Mouse (Mus musculus) kidney, embryonic 16.5 days (tissue): ENCODE measurements around the gene Ngfr. TPM values are rescaled to one million over a fixed set of nuclear protein-coding genes. Genes with fewer than 3 reads are reported as not detected.

Source experiments
- ATAC-seq: fragments of 200-750 bp; cut with Nextera tagmentation; 2 replicates; pipeline ENCODE4 v1.8.0; 2017; ENCODE audit warnings: moderate TSS enrichment; ENCODE audit not compliant: low FRiP score, low TSS enrichment
- H3K27ac ChIP-seq: fragments of 300-500 bp; sonication (generic); 2 replicates; pipeline ENCODE4 v1.5.1; 2014; ENCODE audit warnings: low read length
- H3K27me3 ChIP-seq: fragments of 300-500 bp; sonication (generic); 2 replicates; pipeline ENCODE4 v1.6.1; 2014; ENCODE audit warnings: low read length, control low read depth, mixed read lengths; ENCODE audit not compliant: insufficient read depth
- H3K36me3 ChIP-seq: fragments of 300-500 bp; sonication (generic); 2 replicates; pipeline ENCODE4 v1.6.1; 2014; ENCODE audit warnings: low read length, control low read depth, mixed read lengths; ENCODE audit not compliant: insufficient read depth
- H3K4me1 ChIP-seq: fragments of 300-500 bp; sonication (generic); 2 replicates; pipeline ENCODE4 v1.6.1; 2014; ENCODE audit warnings: low read length, control low read depth, mixed read lengths; ENCODE audit not compliant: insufficient read depth
- H3K4me2 ChIP-seq: fragments of 300-500 bp; sonication (generic); replicated peaks from 2 replicates; pipeline ENCODE4 v1.6.1; 2014; ENCODE audit warnings: low read depth, low read length
- H3K4me3 ChIP-seq: fragments of 300-500 bp; sonication (generic); 2 replicates; pipeline ENCODE4 v1.5.1; 2014; ENCODE audit warnings: mild to moderate bottlenecking, low read length
- H3K9ac ChIP-seq: fragments of 300-500 bp; sonication (generic); replicated peaks from 2 replicates; pipeline ENCODE4 v1.6.1; 2014; ENCODE audit warnings: low read length
- H3K9me3 ChIP-seq: fragments of 300-500 bp; sonication (generic); 2 replicates; pipeline ENCODE4 v1.6.1; 2016; ENCODE audit warnings: low read length, control low read depth
- WGBS: fragments of 180-500 bp; shearing (Covaris S2); extraction: QIAGEN DNeasy Blood & Tissue Kit; methylation state at CpG from one replicate; pipeline ENCODE4 v1.1.7; 2014; 5-methylcytosine and 5-hydroxymethylcytosine counted together
- polyA plus RNA-seq: library from polyadenylated mRNA; unstranded; fragments of >200 nt; fragmentation: Nextera tagmentation; extraction: Ambion mirVana; gene quantifications from 2 replicates; pipeline ENCODE4 v1.2.1, GENCODE M21; 2015

Ngfr gene
- polyA plus RNA-seq, 1 experiment from 2014 or later: 29.9 TPM

DNA sequence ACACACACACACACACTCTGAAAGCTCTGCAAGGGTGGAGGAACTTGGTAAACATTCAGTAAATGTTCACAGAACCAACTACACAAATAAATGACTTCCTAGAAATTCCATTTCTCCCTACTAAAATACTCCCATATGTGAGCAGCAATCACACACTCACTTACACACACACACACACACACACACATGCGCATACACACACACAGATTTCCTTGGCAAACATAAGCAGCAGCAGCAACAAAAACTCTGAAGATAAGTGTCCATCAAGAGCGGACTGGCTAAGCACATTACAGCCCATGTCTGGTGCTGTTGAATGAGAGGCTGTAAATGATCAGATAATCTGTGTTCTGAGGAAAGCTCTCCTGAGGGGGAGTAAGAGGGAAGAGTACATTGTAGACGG lies 15.3 kb downstream of the Ngfr start:
- no peak overlapping the region for H3K4me3 ChIP-seq
- WGBS: 59% methylated on average over 3 of the region's 3 CpGs
- H3K27ac ChIP-seq: no peak overlapping the region
- no peaks in the 10 kb centered on the region for H3K9me3 ChIP-seq
- no peak for ATAC-seq
- H3K4me1 ChIP-seq: peaks cover 42% of the 10 kb centered on the region
- H3K27me3 ChIP-seq: no peaks in the 10 kb centered on the region
- H3K9ac ChIP-seq: no peak overlapping the region
- H3K4me2 ChIP-seq: no peak overlapping the region
- no peaks in the 10 kb centered on the region for H3K36me3 ChIP-seq

DNA sequence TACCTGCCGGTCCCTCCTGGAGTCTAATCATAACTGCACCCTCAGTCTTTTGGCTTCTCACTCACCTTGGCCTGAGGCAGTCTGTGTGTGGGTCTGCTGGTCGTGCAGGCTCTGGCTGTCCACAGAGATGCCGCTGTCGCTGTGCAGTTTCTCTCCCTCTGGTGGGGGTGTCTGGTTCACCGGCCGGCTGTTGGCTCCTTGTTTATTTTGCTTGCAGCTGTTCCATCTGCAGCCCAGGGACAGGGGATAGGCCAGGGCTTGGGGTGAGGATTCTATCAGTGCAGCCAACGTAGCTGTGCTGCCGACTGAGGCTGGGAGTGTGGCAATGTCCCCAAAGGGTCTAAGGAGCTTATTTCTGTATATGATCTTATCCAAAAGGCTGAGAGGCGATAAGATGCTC lies 15.8 kb downstream of the Ngfr start:
- H3K4me1 ChIP-seq: peaks cover 47% of the 10 kb centered on the region
- 19% methylated on average over 9 of the region's 9 CpGs for WGBS
- no peak for ATAC-seq

DNA sequence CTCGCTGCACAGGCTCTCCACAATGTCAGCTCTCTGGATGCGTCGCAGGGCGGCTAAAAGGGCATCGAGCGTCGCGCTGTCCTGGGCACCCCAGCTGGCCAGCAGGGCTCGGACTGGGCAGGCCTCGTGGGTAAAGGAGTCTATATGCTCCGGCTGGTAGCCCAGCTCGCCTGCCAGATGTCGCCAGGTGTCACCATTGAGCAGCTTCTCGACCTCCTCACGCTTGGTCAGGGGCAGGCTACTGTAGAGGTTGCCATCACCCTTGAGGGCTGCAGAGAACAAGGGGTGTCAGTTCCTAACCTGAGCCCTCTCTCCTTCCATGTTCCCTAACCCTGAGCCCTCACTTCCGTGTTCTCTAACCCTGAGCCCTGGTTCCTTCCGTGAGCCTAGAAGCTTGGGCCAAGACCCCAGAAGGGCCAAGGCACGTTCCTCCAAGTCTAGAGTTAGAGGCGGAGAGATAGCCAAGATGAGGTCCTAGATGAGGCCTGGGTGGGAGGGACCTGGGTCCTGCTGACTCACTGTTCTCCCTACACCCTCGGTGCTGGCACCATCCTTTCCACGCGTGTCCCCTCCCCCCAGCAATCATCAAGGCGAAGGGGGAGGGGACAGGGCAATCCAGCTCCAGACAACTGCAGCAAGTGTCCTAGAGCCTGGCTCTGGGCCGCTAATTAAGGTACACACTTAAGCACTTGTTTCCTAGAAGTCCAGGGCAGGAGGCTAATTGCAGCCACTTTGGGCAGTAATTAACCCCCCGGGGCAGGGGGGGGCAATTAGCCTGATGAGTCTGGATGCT lies 16.5 kb downstream of the Ngfr start:
- Histone ChIP-seq H3K4me1 (peaks cover 42% of the 10 kb centered on the region), H3K9ac (no peak overlapping the region), H3K4me2 (no peak overlapping the region), H3K36me3 (no peaks in the 10 kb centered on the region), H3K27me3 (no peaks in the 10 kb centered on the region), H3K27ac (no peak overlapping the region), H3K9me3 (no peaks in the 10 kb centered on the region), H3K4me3 (no peak overlapping the region)
- no peak for ATAC-seq
- 61% methylated on average over 25 of the region's 25 CpGs for WGBS

More for the DNA sequence above, 15.8 kb downstream of the Ngfr start:
- H3K4me3 ChIP-seq: no peak overlapping the region
- no peaks in the 10 kb centered on the region for H3K36me3 ChIP-seq
- no peaks in the 10 kb centered on the region for H3K9me3 ChIP-seq
- H3K9ac ChIP-seq: no peak overlapping the region
- H3K27me3 ChIP-seq: no peaks in the 10 kb centered on the region
- H3K27ac ChIP-seq: no peak overlapping the region
- no peak overlapping the region for H3K4me2 ChIP-seq

DNA sequence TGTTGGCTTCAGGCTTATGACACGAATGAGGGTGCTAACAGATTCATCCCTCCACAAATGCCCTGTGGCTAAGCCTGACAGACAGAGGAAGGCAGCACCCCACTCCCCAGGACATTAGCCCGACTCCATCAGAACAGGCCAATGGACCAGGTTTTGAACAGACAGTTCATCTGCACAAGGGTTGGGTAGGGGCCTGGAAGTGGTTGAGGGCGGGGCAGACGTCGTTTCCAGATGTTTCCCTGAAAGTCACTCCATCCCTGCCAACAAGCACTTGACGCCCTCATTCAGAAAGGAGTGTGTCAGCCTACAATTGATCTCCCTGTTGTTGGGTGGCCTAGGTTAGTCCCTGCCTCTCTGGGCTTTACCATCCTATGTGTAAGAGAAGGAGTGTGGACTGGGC lies 17.6 kb downstream of the Ngfr start:
- peaks cover 37% of the 10 kb centered on the region for H3K4me1 ChIP-seq
- no peak overlapping the region for H3K27ac ChIP-seq
- no peaks in the 10 kb centered on the region for H3K9me3 ChIP-seq
- ATAC-seq: no peak
- no peak overlapping the region for H3K9ac ChIP-seq
- 78% methylated on average over 6 of the region's 6 CpGs for WGBS
- no peaks in the 10 kb centered on the region for H3K36me3 ChIP-seq
- no peak overlapping the region for H3K4me2 ChIP-seq
- H3K4me3 ChIP-seq: no peak overlapping the region
- no peaks in the 10 kb centered on the region for H3K27me3 ChIP-seq

DNA sequence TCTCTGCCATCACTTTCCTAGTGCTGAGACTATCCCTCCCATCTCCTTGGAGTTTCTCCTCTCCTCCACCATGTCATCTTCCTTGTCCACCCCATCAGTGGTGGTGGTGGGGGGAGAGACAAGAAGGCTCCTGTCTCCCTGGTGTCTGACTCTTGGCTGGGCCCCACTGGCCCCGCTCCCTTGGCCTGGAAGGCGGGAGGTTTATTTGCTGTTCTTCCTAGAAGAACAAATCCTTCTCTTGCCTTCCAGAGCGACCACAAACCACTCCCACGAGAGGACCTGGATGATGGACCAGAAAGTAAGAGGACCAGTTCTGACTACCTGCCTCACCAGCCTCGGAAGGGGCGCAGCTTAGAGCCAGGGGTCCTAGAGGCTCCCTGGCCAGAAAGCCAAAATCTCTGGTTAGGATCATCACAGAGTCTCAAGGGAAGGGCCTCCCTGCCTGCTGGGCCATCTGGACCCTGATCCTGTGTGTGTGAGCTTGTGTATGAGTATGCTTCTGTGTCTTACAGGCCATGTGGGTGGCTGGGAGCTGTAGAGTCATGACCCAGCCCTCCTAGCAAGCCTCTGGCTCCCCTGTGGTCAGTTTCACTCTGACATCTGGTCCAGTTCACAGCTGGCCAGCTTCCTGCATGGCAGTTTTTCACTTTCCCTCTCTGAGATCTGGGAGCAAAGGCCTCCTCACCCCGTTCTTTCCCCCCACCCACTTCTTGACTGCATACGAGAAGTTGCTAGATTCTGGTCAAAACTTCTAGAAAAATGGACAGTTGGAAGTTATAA lies 19.4 kb downstream of the Ngfr start:
- Histone ChIP-seq H3K4me2 (no peak overlapping the region), H3K27ac (0 out of 2 replicates have a peak overlapping the region, but pooled peaks have one; percentile 53)
- 44% methylated on average over 8 of the region's 8 CpGs for WGBS

DNA sequence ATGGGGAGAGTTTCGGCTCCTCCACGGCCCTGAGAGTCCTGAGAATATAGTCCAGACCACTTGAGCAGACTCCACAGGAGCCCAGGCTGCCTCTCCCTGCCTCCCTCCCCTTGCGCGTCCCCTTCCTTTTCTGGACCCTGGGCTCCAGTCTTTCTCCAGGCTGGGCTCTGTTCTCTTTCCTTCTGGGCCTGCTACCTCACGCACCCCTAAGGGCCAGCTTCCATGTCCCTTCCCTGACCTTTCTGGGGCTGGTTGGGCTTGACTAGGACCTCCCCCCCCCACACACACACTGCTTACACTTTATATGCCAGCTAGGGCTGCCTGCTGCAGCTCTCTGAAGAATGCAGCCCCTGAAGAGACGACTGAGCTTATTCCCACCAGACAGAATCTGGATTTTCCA lies 20.2 kb downstream of the Ngfr start:
- no peak overlapping the region for H3K4me3 ChIP-seq
- no peak for ATAC-seq
- H3K9ac ChIP-seq: no peak overlapping the region
- no peak overlapping the region for H3K27ac ChIP-seq
- no peaks in the 10 kb centered on the region for H3K27me3 ChIP-seq
- 65% methylated on average over 6 of the region's 6 CpGs for WGBS
- H3K36me3 ChIP-seq: no peaks in the 10 kb centered on the region
- H3K4me2 ChIP-seq: no peak overlapping the region
- H3K4me1 ChIP-seq: peaks cover 36% of the 10 kb centered on the region
- 0 out of 2 replicates have a peak, but pooled peaks cover 4% of the 10 kb centered on the region for H3K9me3 ChIP-seq

More for the DNA sequence above, 19.4 kb downstream of the Ngfr start:
- Histone ChIP-seq H3K9ac (no peak overlapping the region), H3K36me3 (no peaks in the 10 kb centered on the region), H3K4me1 (peaks cover 37% of the 10 kb centered on the region), H3K4me3 (no peak overlapping the region), H3K27me3 (no peaks in the 10 kb centered on the region), H3K9me3 (0 out of 2 replicates have a peak, but pooled peaks cover 4% of the 10 kb centered on the region)
- ATAC-seq: peak; percentile 22; the same call in 1 of the 2 replicates

DNA sequence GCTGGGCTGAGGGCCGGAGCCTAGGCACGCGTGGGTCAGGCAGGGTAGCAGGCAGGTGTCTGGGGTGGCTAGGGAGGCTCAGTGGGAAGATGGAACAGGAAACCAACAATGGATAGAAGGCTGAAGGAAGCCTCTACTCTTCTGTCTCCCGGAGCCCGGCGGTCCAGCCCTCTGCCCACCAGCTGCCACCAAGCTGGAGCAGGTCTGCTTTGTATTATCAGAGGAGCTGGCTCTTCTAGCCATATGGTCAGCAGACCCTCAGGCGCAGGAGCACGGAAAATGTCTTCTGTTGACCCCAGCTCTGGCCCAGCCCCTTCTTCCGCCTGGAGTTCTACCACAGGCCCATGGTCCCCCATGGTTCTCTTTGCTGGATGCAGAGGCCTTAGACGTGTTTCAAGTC lies 22.2 kb downstream of the Ngfr start:
- WGBS: 86% methylated on average over 10 of the region's 10 CpGs
- Histone ChIP-seq H3K36me3 (no peaks in the 10 kb centered on the region), H3K27me3 (no peaks in the 10 kb centered on the region), H3K27ac (no peak overlapping the region), H3K9me3 (0 out of 2 replicates have a peak, but pooled peaks cover 4% of the 10 kb centered on the region), H3K4me3 (no peak overlapping the region), H3K4me2 (no peak overlapping the region), H3K9ac (no peak overlapping the region), H3K4me1 (peaks cover 35% of the 10 kb centered on the region)
- ATAC-seq: no peak

DNA sequence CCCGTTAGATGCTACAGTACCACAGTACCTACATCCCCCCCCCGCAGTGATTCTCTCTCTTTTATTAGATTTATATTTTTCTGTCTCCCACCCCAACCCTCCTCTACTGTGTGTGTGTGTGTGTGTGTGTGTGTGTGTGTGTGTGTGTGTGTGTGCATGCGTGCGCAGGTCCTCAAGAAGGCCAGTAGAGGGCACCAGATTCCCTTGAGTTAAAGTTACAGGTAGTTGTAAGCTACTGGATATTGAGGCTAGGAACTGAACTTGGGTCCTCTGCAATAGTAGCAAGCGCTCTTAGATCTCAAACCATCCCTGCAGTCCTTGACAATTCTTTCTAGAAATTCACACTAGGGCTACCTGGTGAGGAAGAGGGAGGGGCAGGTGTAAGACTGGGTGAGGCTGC lies 23.7 kb downstream of the Ngfr start:
- H3K36me3 ChIP-seq: no peaks in the 10 kb centered on the region
- no peak overlapping the region for H3K27ac ChIP-seq
- H3K4me2 ChIP-seq: no peak overlapping the region
- ATAC-seq: no peak
- H3K27me3 ChIP-seq: no peaks in the 10 kb centered on the region
- H3K9ac ChIP-seq: no peak overlapping the region
- peaks cover 29% of the 10 kb centered on the region for H3K4me1 ChIP-seq
- H3K9me3 ChIP-seq: 0 out of 2 replicates have a peak, but pooled peaks cover 4% of the 10 kb centered on the region
- H3K4me3 ChIP-seq: no peak overlapping the region
- WGBS: over 99% methylated on average over 5 of the region's 5 CpGs

DNA sequence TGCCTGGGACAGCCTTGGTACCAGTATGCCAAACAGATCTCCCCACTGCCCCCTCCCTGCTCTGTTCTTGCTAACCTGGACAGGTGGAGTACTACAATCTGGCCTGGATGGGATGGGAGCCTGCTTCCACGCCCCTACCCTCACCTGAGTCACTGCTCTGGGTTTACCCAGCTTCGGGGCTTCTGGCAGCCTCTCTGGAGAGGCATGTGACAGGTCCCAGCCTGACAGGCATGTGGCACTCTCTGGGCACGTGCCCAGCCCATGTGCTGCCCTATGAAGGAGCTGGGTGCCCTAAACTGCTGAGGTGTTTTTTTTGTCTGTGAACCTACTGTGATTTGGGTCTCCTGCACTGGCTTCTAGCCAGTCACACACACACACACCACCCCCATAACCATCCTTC lies 26.8 kb downstream of the Ngfr start:
- Histone ChIP-seq H3K9ac (no peak overlapping the region), H3K27ac (no peak overlapping the region), H3K4me2 (no peak overlapping the region), H3K9me3 (0 out of 2 replicates have a peak, but pooled peaks cover 4% of the 10 kb centered on the region), H3K36me3 (no peaks in the 10 kb centered on the region), H3K4me3 (no peak overlapping the region), H3K27me3 (no peaks in the 10 kb centered on the region), H3K4me1 (peaks cover 10% of the 10 kb centered on the region; the same call in 1 of the 2 replicates)
- no peak for ATAC-seq
- 66% methylated on average over 3 of the region's 3 CpGs for WGBS
